Mouse (Mus musculus): ENCODE data around the gene Slc26a3. TPM values are rescaled to one million over a fixed set of nuclear protein-coding genes. Genes with fewer than 3 reads are reported as not detected.

Gene Slc26a3
- polyA plus RNA-seq (2014; fragmentation: Illumina TruSeq; extraction: RNeasy Lipid Tissue Mini Kit (QIAGEN cat#74804); ENCODE audit: insufficient read depth, low read depth, low replicate concordance): 0.11 TPM

GRCm38 (mm10) chr12:31390571-31390970 is at the start of gene Slc26a3:
Gene Slc26a3 (plus strand): TSS chr12:31390871.

GRCm38 (mm10) chr12:31350944-31351928 is 39.4 kb upstream of the Slc26a3 start, which contains the start of gene Dld:
Gene Dld (minus strand): TSS chr12:31351453.

GRCm38 (mm10) chr12:31499314-31500131 is 108.9 kb downstream of the Slc26a3 start, which contains the start of gene Cbll1:
Gene Cbll1 (minus strand): TSS chr12:31499616.

Other genes with a start within 250 kb of the Slc26a3 start
- gene Gm6993, start 150.1 kb upstream of the Slc26a3 start, polyA plus RNA-seq (2014; fragmentation: Illumina TruSeq; extraction: RNeasy Lipid Tissue Mini Kit (QIAGEN cat#74804); ENCODE audit: insufficient read depth, low read depth, low replicate concordance): not detected
- 28.6 TPM for gene Lamb1, start 125.6 kb upstream of the Slc26a3 start, polyA plus RNA-seq (2014; fragmentation: Illumina TruSeq; extraction: RNeasy Lipid Tissue Mini Kit (QIAGEN cat#74804); ENCODE audit: insufficient read depth, low read depth, low replicate concordance)
- gene Dld, start 39.4 kb upstream of the Slc26a3 start, polyA plus RNA-seq (2014; fragmentation: Illumina TruSeq; extraction: RNeasy Lipid Tissue Mini Kit (QIAGEN cat#74804); ENCODE audit: insufficient read depth, low read depth, low replicate concordance): 47.5 TPM
- gene Cbll1, start 108.7 kb downstream of the Slc26a3 start, polyA plus RNA-seq (2014; fragmentation: Illumina TruSeq; extraction: RNeasy Lipid Tissue Mini Kit (QIAGEN cat#74804); ENCODE audit: insufficient read depth, low read depth, low replicate concordance): 5.0 TPM
- gene Slc26a4, start 169.1 kb downstream of the Slc26a3 start, polyA plus RNA-seq (2014; fragmentation: Illumina TruSeq; extraction: RNeasy Lipid Tissue Mini Kit (QIAGEN cat#74804); ENCODE audit: insufficient read depth, low read depth, low replicate concordance): 1.4 TPM
- 25.0 TPM for gene Bcap29, start 243.8 kb downstream of the Slc26a3 start, polyA plus RNA-seq (2014; fragmentation: Illumina TruSeq; extraction: RNeasy Lipid Tissue Mini Kit (QIAGEN cat#74804); ENCODE audit: insufficient read depth, low read depth, low replicate concordance)